Mouse (Mus musculus): Measurements from ENCODE around the gene Htr3b. TPM values are rescaled to one million over a fixed set of nuclear protein-coding genes. Genes with fewer than 3 reads are reported as not detected.

Gene Htr3b
- polyA plus RNA-seq, 1 experiment from 2014 or later = 0.22 TPM

- H3K4me2 ChIP-seq (replicated peaks) = no peak overlapping the region
- no peak overlapping the region for H3K9ac ChIP-seq
- ATAC-seq (ENCODE audit: low FRiP score) = no peak
- peaks cover 6% of the 10 kb centered on the region for H3K4me1 ChIP-seq
- H3K36me3 ChIP-seq = no peaks in the 10 kb centered on the region
- H3K27ac ChIP-seq = no peak overlapping the region
- H3K9me3 ChIP-seq (replicated peaks) = no peaks in the 10 kb centered on the region
- no peak overlapping the region for H3K4me3 ChIP-seq
- H3K27me3 ChIP-seq = no peaks in the 10 kb centered on the region
Observed at GRCm38 (mm10) chr9:48981827-48982226, 17.0 kb upstream of the Htr3b start.

- 77% methylated on average over 3 of the region's 3 CpGs for WGBS
Observed at GRCm38 (mm10) chr9:48980781-48981180, 16.0 kb upstream of the Htr3b start.

GRCm38 (mm10) chr9:48980371-48980770, 15.6 kb upstream of the Htr3b start:
- H3K4me1 ChIP-seq = no peaks in the 10 kb centered on the region
- 84% methylated on average over 5 of the region's 5 CpGs for WGBS
- H3K4me3 ChIP-seq = no peak overlapping the region
- H3K27ac ChIP-seq = no peak overlapping the region
- H3K4me2 ChIP-seq (replicated peaks) = no peak overlapping the region
- H3K27me3 ChIP-seq = no peaks in the 10 kb centered on the region
- no peaks in the 10 kb centered on the region for H3K36me3 ChIP-seq
- no peaks in the 10 kb centered on the region for H3K9me3 ChIP-seq (replicated peaks)
- ATAC-seq (ENCODE audit: low FRiP score) = no peak
- H3K9ac ChIP-seq = no peak overlapping the region

More at GRCm38 (mm10) chr9:48980781-48981180, 16.0 kb upstream of the Htr3b start:
- no peak overlapping the region for H3K27ac ChIP-seq
- ATAC-seq (ENCODE audit: low FRiP score) = no peak
- H3K9ac ChIP-seq = no peak overlapping the region
- no peaks in the 10 kb centered on the region for H3K9me3 ChIP-seq (replicated peaks)
- no peak overlapping the region for H3K4me3 ChIP-seq
- H3K4me2 ChIP-seq (replicated peaks) = no peak overlapping the region
- H3K27me3 ChIP-seq = no peaks in the 10 kb centered on the region
- H3K36me3 ChIP-seq = no peaks in the 10 kb centered on the region
- no peaks in the 10 kb centered on the region for H3K4me1 ChIP-seq

- H3K4me1 ChIP-seq = no peaks in the 10 kb centered on the region
- no peak overlapping the region for H3K27ac ChIP-seq
- no peak for ATAC-seq (ENCODE audit: low FRiP score)
- 84% methylated on average over 6 of the region's 6 CpGs for whole genome bisulfite sequencing
- no peak overlapping the region for H3K4me3 ChIP-seq
- no peak overlapping the region for H3K4me2 ChIP-seq (replicated peaks)
- H3K9ac ChIP-seq = no peak overlapping the region
- H3K27me3 ChIP-seq = no peaks in the 10 kb centered on the region
- no peaks in the 10 kb centered on the region for H3K36me3 ChIP-seq
- no peaks in the 10 kb centered on the region for H3K9me3 ChIP-seq (replicated peaks)
Observed at GRCm38 (mm10) chr9:48976661-48977355, 12.0 kb upstream of the Htr3b start.

- no peak for ATAC-seq (ENCODE audit: low FRiP score)
- no peaks in the 10 kb centered on the region for H3K4me1 ChIP-seq
- H3K9ac ChIP-seq = no peak overlapping the region
- no peak overlapping the region for H3K4me3 ChIP-seq
- H3K4me2 ChIP-seq (replicated peaks) = no peak overlapping the region
- no peaks in the 10 kb centered on the region for H3K27me3 ChIP-seq
- 33% methylated on average over 3 of the region's 3 CpGs for WGBS
- no peaks in the 10 kb centered on the region for H3K9me3 ChIP-seq (replicated peaks)
- H3K27ac ChIP-seq = no peak overlapping the region
- H3K36me3 ChIP-seq = no peaks in the 10 kb centered on the region
Observed at GRCm38 (mm10) chr9:48972494-48972893, 7.7 kb upstream of the Htr3b start.

- ATAC-seq (ENCODE audit: low FRiP score) = no peak
- no peak overlapping the region for H3K4me2 ChIP-seq (replicated peaks)
- no peak overlapping the region for H3K4me3 ChIP-seq
- no peaks in the 10 kb centered on the region for H3K36me3 ChIP-seq
- no peak overlapping the region for H3K27ac ChIP-seq
- peaks cover 11% of the 10 kb centered on the region for H3K4me1 ChIP-seq
- WGBS = 42% methylated on average over 7 of the region's 7 CpGs
- H3K9ac ChIP-seq = no peak overlapping the region
- H3K27me3 ChIP-seq = no peaks in the 10 kb centered on the region
- H3K9me3 ChIP-seq (replicated peaks) = no peaks in the 10 kb centered on the region
Observed at GRCm38 (mm10) chr9:48962131-48962530, 2.7 kb downstream of the Htr3b start.

- H3K4me1 ChIP-seq = peaks cover 11% of the 10 kb centered on the region
- H3K27ac ChIP-seq = peak overlapping the region; percentile 12; the same call in 1 of the 2 replicates
Observed at GRCm38 (mm10) chr9:48961314-48961713, 3.5 kb downstream of the Htr3b start.

GRCm38 (mm10) chr9:48947565-48947964, 17.2 kb downstream of the Htr3b start:
- no peak overlapping the region for H3K27ac ChIP-seq
- H3K27me3 ChIP-seq = no peaks in the 10 kb centered on the region
- H3K36me3 ChIP-seq = no peaks in the 10 kb centered on the region
- H3K9me3 ChIP-seq (replicated peaks) = no peaks in the 10 kb centered on the region
- no peak overlapping the region for H3K4me3 ChIP-seq
- no peak overlapping the region for H3K9ac ChIP-seq
- H3K4me1 ChIP-seq = peaks cover 3% of the 10 kb centered on the region; the same call in 1 of the 2 replicates
- no peak for ATAC-seq (ENCODE audit: low FRiP score)
- no peak overlapping the region for H3K4me2 ChIP-seq (replicated peaks)
- whole genome bisulfite sequencing = 90% methylated on average over 4 of the region's 4 CpGs

More at GRCm38 (mm10) chr9:48961314-48961713, 3.5 kb downstream of the Htr3b start:
- peak overlapping the region; percentile 35 for H3K4me2 ChIP-seq (replicated peaks)
- H3K9me3 ChIP-seq (replicated peaks) = no peaks in the 10 kb centered on the region
- no peaks in the 10 kb centered on the region for H3K36me3 ChIP-seq
- no peak overlapping the region; the same call in 1 of the 2 replicates for H3K4me3 ChIP-seq
- 23% methylated on average over 12 of the region's 12 CpGs for WGBS
- no peaks in the 10 kb centered on the region for H3K27me3 ChIP-seq
- no peak overlapping the region for H3K9ac ChIP-seq
- ATAC-seq (ENCODE audit: low FRiP score) = no peak

- H3K9ac ChIP-seq = no peak overlapping the region
- H3K9me3 ChIP-seq (replicated peaks) = no peaks in the 10 kb centered on the region
- no peak for ATAC-seq (ENCODE audit: low FRiP score)
- H3K36me3 ChIP-seq = no peaks in the 10 kb centered on the region
- no peak overlapping the region for H3K4me2 ChIP-seq (replicated peaks)
- no peaks in the 10 kb centered on the region for H3K27me3 ChIP-seq
- H3K4me1 ChIP-seq = peaks cover 6% of the 10 kb centered on the region; the same call in 1 of the 2 replicates
- 82% methylated on average over 1 of the region's 1 CpGs for WGBS
- H3K27ac ChIP-seq = no peak overlapping the region
- H3K4me3 ChIP-seq = no peak overlapping the region
Observed at GRCm38 (mm10) chr9:48942349-48942748, 22.4 kb downstream of the Htr3b start.

- Histone ChIP-seq H3K9me3 (replicated peaks) (no peaks in the 10 kb centered on the region), H3K27ac (no peak overlapping the region), H3K4me2 (replicated peaks) (no peak overlapping the region), H3K9ac (no peak overlapping the region), H3K4me3 (no peak overlapping the region), H3K4me1 (0 out of 2 replicates have a peak, but pooled peaks cover 2% of the 10 kb centered on the region), H3K27me3 (no peaks in the 10 kb centered on the region), H3K36me3 (no peaks in the 10 kb centered on the region)
- 80% methylated on average over 5 of the region's 5 CpGs for WGBS
- no peak for ATAC-seq (ENCODE audit: low FRiP score)
Observed at GRCm38 (mm10) chr9:48929436-48929835, 35.4 kb downstream of the Htr3b start.

GRCm38 (mm10) chr9:48928781-48929180, 36.0 kb downstream of the Htr3b start:
- no peaks in the 10 kb centered on the region for H3K27me3 ChIP-seq
- H3K4me3 ChIP-seq = no peak overlapping the region
- H3K4me2 ChIP-seq (replicated peaks) = no peak overlapping the region
- no peaks in the 10 kb centered on the region for H3K9me3 ChIP-seq (replicated peaks)
- ATAC-seq (ENCODE audit: low FRiP score) = peak; percentile 63; the same call in 1 of the 2 replicates
- no peak overlapping the region; the same call in 1 of the 2 replicates for H3K27ac ChIP-seq
- H3K9ac ChIP-seq = no peak overlapping the region
- 65% methylated on average over 3 of the region's 3 CpGs for WGBS
- no peaks in the 10 kb centered on the region for H3K36me3 ChIP-seq
- 0 out of 2 replicates have a peak, but pooled peaks cover 2% of the 10 kb centered on the region for H3K4me1 ChIP-seq

GRCm38 (mm10) chr9:48916011-48916788, 48.6 kb downstream of the Htr3b start:
- ATAC-seq (ENCODE audit: low FRiP score) = peak; percentile 63; the same call in 1 of the 2 replicates
- no peak overlapping the region for H3K9ac ChIP-seq
- no peaks in the 10 kb centered on the region for H3K36me3 ChIP-seq
- 71% methylated on average over 18 of the region's 18 CpGs for WGBS
- H3K27ac ChIP-seq = peak overlapping the region; percentile 9
- H3K4me1 ChIP-seq = peaks cover 6% of the 10 kb centered on the region; the same call in 1 of the 2 replicates
- no peak overlapping the region for H3K4me2 ChIP-seq (replicated peaks)
- H3K9me3 ChIP-seq (replicated peaks) = no peaks in the 10 kb centered on the region
- H3K27me3 ChIP-seq = no peaks in the 10 kb centered on the region
- H3K4me3 ChIP-seq = no peak overlapping the region

Measured in hindbrain, embryonic 12.5 days (tissue).